Mouse (Mus musculus): Measurements from ENCODE around the gene OR5BS1P.

- TF ChIP-seq EP300 (IDR thresholded peaks at IDR 0.05) (no peak), CTCF (IDR thresholded peaks at IDR 0.05) (no peak)
Measured at GRCm38 (mm10) chr15:98507321-98507720, 37.6 kb downstream of the OR5BS1P start.

Data from lung, postnatal 0 days (tissue).